Mouse (Mus musculus) limb, embryonic 11.5 days (tissue): ENCODE measurements at regions not wholly inside any gene's neighbourhood (a gene's known extent, or its start where the extent isn't known, plus 50 kb on each side); places are given as distances from the start of the nearest gene placed in this dataset.
"Not testable (repeated sequence)": the region's sequence is repeated elsewhere in the genome, so short reads cannot be mapped to it uniquely, and the experiment has no call there.

Source experiments
- ATAC-seq: fragments of 200-750 bp; cut with Nextera tagmentation; 2 replicates; pipeline ENCODE4 v1.8.0; 2017; ENCODE audit warnings: low read depth; ENCODE audit not compliant: insufficient number of reproducible peaks, low FRiP score, low TSS enrichment
- DNase-seq: peaks from one replicate; pipeline ENCODE4 v3.0.0-alpha.2; 2015; ENCODE audit warnings: low spot score
- H3K27ac ChIP-seq: fragments of 300-500 bp; sonication (generic); replicated peaks from 2 replicates; pipeline ENCODE4 v1.5.1; 2014; ENCODE audit warnings: low read depth, mild to moderate bottlenecking, low read length
- H3K27me3 ChIP-seq: fragments of 300-500 bp; sonication (generic); 2 replicates; pipeline ENCODE4 v1.6.1; 2014; ENCODE audit warnings: mild to moderate bottlenecking, low read length, mixed read lengths; ENCODE audit not compliant: control insufficient read depth, insufficient read depth
- H3K36me3 ChIP-seq: fragments of 300-500 bp; sonication (generic); 2 replicates; pipeline ENCODE4 v1.6.1; 2014; ENCODE audit warnings: mild to moderate bottlenecking, low read length, moderate library complexity, mixed read lengths; ENCODE audit not compliant: control insufficient read depth, insufficient read depth
- H3K4me1 ChIP-seq: fragments of 300-500 bp; sonication (generic); 2 replicates; pipeline ENCODE4 v1.6.1; 2014; ENCODE audit warnings: low read length, mixed read lengths; ENCODE audit not compliant: control insufficient read depth, insufficient read depth
- H3K4me2 ChIP-seq: fragments of 300-500 bp; sonication (generic); 2 replicates; pipeline ENCODE4 v1.6.1; 2014; ENCODE audit warnings: low read depth, mild to moderate bottlenecking, moderate library complexity; ENCODE audit not compliant: severe bottlenecking
- H3K4me3 ChIP-seq: fragments of 300-500 bp; sonication (generic); 2 replicates; pipeline ENCODE4 v1.5.1; 2014; ENCODE audit warnings: low read depth, low read length
- H3K9ac ChIP-seq: fragments of 300-500 bp; sonication (generic); 2 replicates; pipeline ENCODE4 v1.6.1; 2014; ENCODE audit warnings: mild to moderate bottlenecking, low read length
- H3K9me3 ChIP-seq: fragments of 300-500 bp; sonication (generic); 2 replicates; pipeline ENCODE4 v1.6.1; 2016; ENCODE audit warnings: low read length; ENCODE audit not compliant: control insufficient read depth
- WGBS: fragments of 180-500 bp; shearing (Covaris S2); extraction: QIAGEN DNeasy Blood & Tissue Kit; methylation state at CpG from one replicate; pipeline ENCODE4 v1.1.7; 2014; 5-methylcytosine and 5-hydroxymethylcytosine counted together

- Histone ChIP-seq H3K9ac (no peak overlapping the region), H3K9me3 (no peaks in the 10 kb centered on the region)
- ATAC-seq = no peak
Observed at GRCm38 (mm10) chr6:25101761-25102160, 145.7 kb upstream of the Tmem229a start.

GRCm38 (mm10) chr6:25087167-25087566, 131.1 kb upstream of the Tmem229a start:
- no peaks in the 10 kb centered on the region for H3K27me3 ChIP-seq
- no peak for ATAC-seq
- H3K4me1 ChIP-seq = no peaks in the 10 kb centered on the region
- DNase-seq = no peak
- H3K4me3 ChIP-seq = no peak overlapping the region
- H3K9ac ChIP-seq = no peak overlapping the region
- 89% methylated on average over 1 of the region's 1 CpGs for WGBS
- no peak overlapping the region for H3K4me2 ChIP-seq
- H3K36me3 ChIP-seq = no peaks in the 10 kb centered on the region
- H3K9me3 ChIP-seq = no peaks in the 10 kb centered on the region
- no peak overlapping the region for H3K27ac ChIP-seq

More at GRCm38 (mm10) chr6:25101761-25102160, 145.7 kb upstream of the Tmem229a start:
- H3K27ac ChIP-seq = no peak overlapping the region
- H3K36me3 ChIP-seq = no peaks in the 10 kb centered on the region
- no peaks in the 10 kb centered on the region for H3K27me3 ChIP-seq
- no peaks in the 10 kb centered on the region for H3K4me1 ChIP-seq
- H3K4me3 ChIP-seq = no peak overlapping the region
- DNase-seq = no peak
- H3K4me2 ChIP-seq = no peak overlapping the region

DNA sequence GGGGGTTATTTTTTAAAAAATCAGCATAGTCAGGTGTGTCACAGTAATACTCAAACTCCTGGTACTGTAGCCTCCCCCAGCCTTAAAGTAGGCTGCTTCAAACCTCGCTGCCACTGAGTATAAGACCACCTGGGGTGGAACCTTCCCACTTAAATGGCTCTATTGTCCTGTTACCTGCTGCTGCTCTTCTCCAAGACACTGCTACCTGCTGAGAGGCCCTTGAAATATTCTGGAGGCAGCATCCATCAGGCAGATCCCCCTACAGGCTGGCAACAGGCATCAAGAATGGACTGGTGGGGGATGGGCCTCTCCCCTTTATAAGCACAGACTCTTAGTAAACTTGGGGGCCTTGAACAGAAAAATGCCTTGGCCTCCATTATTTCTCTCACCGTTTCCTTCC, 129.8 kb upstream of the Tmem229a start:
- H3K4me3 ChIP-seq = no peak overlapping the region
- H3K4me2 ChIP-seq = no peak overlapping the region
- no peaks in the 10 kb centered on the region for H3K36me3 ChIP-seq
- WGBS = 81% methylated on average over 2 of the region's 2 CpGs
- no peak overlapping the region for H3K9ac ChIP-seq
- H3K4me1 ChIP-seq = no peaks in the 10 kb centered on the region
- no peaks in the 10 kb centered on the region for H3K9me3 ChIP-seq
- H3K27ac ChIP-seq = no peak overlapping the region
- ATAC-seq (no peak), DNase-seq (no peak)
- no peaks in the 10 kb centered on the region for H3K27me3 ChIP-seq

DNA sequence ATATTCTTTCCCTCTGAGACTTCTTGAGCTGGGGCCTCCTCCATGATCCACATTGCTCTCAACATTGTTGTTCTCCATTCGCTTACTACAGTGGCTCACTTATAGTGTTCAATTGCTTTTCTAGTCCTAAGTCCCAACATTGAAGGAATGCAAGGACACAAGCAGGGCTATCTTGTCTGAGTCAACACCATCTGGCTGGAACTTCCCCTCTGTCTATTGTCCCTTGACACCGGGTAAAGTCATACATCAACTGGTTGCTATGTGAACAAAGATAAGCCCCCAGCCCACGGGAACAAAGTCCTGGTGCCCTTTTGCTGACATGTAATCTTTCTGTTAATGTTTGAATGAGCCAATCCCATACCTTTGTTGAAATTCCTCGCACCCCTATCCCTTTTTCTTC, 129.2 kb upstream of the Tmem229a start:
- DNase-seq, H3K27ac ChIP-seq, H3K4me1 ChIP-seq, ATAC-seq, H3K9me3 ChIP-seq, H3K36me3 ChIP-seq, H3K4me2 ChIP-seq, H3K9ac ChIP-seq, H3K4me3 ChIP-seq, H3K27me3 ChIP-seq: not testable (repeated sequence)
- WGBS = 70% methylated on average over 4 of the region's 4 CpGs

DNA sequence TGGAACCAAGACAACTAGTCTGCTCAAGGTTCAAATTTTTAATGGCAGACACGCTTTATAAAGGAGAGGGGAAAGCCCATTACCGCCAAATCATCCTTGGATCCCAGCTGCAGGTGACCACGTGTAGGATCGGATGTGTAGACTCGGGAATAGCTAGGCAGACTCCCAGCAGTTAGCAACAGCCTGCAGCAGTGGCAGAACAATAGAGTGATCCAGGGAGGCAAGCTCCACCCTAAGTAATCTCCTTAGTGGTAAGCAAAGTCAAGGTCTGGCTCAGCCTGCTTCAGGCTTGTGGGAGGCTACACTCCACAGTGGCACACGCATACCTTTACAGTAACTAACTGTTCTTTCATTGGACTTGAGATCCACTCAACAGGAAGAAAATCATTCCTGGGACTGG, 109.8 kb upstream of the Tmem229a start:
- Histone ChIP-seq H3K27me3 (no peaks in the 10 kb centered on the region), H3K36me3 (no peaks in the 10 kb centered on the region), H3K4me2 (no peak overlapping the region), H3K9me3 (no peaks in the 10 kb centered on the region), H3K4me3 (no peak overlapping the region), H3K4me1 (no peaks in the 10 kb centered on the region), H3K27ac (no peak overlapping the region), H3K9ac (no peak overlapping the region)
- ATAC-seq (no peak), DNase-seq (no peak)
- WGBS = 48% methylated on average over 6 of the region's 6 CpGs

DNA sequence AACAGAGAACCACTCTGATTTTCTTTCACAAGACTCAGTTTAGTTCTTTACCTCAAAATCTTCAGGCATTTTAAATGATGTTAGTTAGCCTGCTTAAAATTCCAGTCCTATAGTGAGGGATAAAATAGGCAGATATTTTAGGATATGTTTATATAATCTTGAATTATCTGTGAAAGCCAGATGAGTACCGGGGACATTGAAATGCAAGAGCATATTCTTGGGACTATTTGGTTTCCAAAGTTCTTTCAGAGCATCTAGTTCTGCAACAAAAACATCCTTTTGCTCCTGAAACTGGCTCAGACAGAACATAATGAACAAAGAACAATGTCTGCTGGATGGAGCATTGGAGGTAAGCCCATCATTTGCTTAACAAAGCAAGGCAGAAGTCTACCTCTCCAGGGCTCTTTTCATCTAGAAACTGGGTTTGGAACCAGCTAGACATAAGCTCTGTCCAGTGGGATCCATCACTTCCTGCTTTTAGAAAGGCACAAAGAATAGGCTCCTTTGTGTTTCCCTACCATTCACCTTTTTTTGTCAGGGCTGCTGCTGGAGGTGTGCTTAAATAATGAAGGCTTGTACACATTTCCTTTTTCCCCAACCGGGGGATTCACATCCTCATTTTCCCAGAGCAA, 76.9 kb upstream of the Tmem229a start:
- DNase-seq = no peak
- no peaks in the 10 kb centered on the region for H3K27me3 ChIP-seq
- WGBS = 81% methylated on average over 2 of the region's 2 CpGs
- H3K27ac ChIP-seq = no peak overlapping the region
- no peaks in the 10 kb centered on the region for H3K4me1 ChIP-seq
- no peak for ATAC-seq
- H3K4me3 ChIP-seq = no peak overlapping the region
- no peak overlapping the region for H3K9ac ChIP-seq
- no peaks in the 10 kb centered on the region for H3K36me3 ChIP-seq
- no peaks in the 10 kb centered on the region for H3K9me3 ChIP-seq
- no peak overlapping the region for H3K4me2 ChIP-seq

DNA sequence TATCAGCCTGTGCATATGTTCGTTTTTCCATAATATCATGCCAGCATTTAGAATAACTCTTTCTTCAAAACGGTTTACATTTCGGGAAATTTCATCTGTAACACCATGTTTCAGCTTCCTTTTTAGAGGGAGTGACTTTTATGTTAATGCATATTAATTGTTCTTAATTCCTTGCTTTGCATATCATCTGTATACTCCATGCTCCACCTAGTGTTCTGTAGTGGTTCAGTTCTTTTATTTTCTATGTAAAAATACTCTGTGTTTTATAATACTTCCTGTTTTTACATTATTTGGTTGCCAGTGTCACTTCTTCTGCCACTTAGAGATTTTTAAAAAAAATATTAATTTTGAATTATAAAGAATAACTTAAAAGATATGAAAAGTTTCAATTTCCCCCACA, 70.9 kb upstream of the Tmem229a start:
- Histone ChIP-seq H3K4me3 (no peak overlapping the region), H3K27ac (no peak overlapping the region), H3K27me3 (no peaks in the 10 kb centered on the region), H3K4me2 (no peak overlapping the region), H3K4me1 (no peaks in the 10 kb centered on the region), H3K36me3 (no peaks in the 10 kb centered on the region), H3K9ac (no peak overlapping the region), H3K9me3 (no peaks in the 10 kb centered on the region)
- ATAC-seq (no peak), DNase-seq (no peak)
- 80% methylated on average over 3 of the region's 3 CpGs for WGBS

GRCm38 (mm10) chr6:25020005-25020772, 64.1 kb upstream of the Tmem229a start:
- H3K9me3 ChIP-seq = no peaks in the 10 kb centered on the region
- no peaks in the 10 kb centered on the region for H3K36me3 ChIP-seq
- no peak overlapping the region for H3K9ac ChIP-seq
- no peak for ATAC-seq
- H3K4me2 ChIP-seq = no peak overlapping the region
- 37% methylated on average over 2 of the region's 2 CpGs for WGBS
- no peak overlapping the region for H3K4me3 ChIP-seq
- DNase-seq = peak; percentile 56
- no peaks in the 10 kb centered on the region for H3K27me3 ChIP-seq
- no peak overlapping the region for H3K27ac ChIP-seq
- H3K4me1 ChIP-seq = no peaks in the 10 kb centered on the region

DNA sequence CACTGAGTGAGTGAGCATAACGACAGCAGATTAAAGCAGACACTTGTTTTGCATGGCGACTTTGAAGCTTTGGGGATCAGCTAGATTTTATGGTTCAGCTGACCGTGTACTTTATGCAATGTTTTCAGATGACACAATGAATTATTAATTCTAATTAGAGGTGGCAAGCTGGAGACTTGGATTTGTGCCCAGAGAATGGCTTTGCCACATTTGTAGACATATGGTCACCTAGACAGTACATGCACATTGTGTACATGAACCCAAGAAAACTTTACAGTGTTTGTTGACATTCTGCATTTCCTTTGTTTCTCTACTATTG, 57.1 kb upstream of the Tmem229a start:
- H3K36me3 ChIP-seq = no peaks in the 10 kb centered on the region
- WGBS = 65% methylated on average over 3 of the region's 3 CpGs

More for the DNA sequence above, 57.1 kb upstream of the Tmem229a start:
- Histone ChIP-seq H3K9ac (no peak overlapping the region), H3K27me3 (no peaks in the 10 kb centered on the region), H3K4me2 (no peak overlapping the region), H3K9me3 (no peaks in the 10 kb centered on the region), H3K27ac (no peak overlapping the region), H3K4me3 (no peak overlapping the region), H3K4me1 (no peaks in the 10 kb centered on the region)
- no peak for DNase-seq
- no peak for ATAC-seq
